In the genomic region with DNA sequence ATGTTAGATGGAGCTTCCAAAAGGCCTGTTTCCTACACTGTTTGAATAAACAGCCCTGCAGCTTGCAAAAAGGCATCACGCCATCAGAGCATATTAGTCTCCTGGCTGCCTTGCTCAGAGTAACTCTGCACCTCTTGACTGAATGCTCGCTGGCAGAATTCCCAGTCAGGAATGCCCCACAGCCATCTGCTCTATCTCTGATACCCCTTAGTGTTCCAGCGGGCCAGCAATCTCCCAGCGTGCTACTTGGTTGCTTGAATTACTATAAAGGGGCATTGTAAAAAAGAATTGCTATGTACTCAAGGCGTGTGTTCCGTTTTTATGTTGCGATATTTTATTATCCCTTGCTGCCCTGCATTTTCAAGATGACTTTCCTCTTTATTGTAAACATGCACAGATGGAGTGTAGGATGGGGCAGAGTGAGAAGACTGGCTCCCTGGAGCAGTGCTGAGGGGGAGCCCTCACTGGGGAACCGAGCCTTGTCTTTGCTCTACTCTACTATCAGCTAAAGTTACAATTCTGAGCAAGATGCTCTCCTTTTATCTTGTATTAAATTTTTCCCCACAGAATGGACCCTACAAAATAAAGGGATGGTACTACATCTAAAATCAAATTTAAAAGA, we compare ENCODE assay signal across 9 mouse cellular contexts. TPM values are rescaled to one million over a fixed set of nuclear protein-coding genes. Genes with fewer than 3 reads are reported as not detected.
DNase-seq lines count a peak whose midpoint lies in the region; ATAC-seq and TF ChIP-seq lines count a peak whose summit lies in the region.
"Had no signal": no experiment of that assay in that cellular context is flagged by ENCODE, and none has a peak within 500 bp of the region (broad histone marks: within the 10 kb centered on the region; RNA-seq: fewer than 3 reads in every experiment).

No protein-coding gene starts in this region.

- H3K9ac ChIP-seq in limb, embryonic 12.5 days (replicated peaks): no peak overlapping the region
- no peak overlapping the region for H3K9ac ChIP-seq in embryonic facial prominence, embryonic 14.5 days (ENCODE audit: low read depth, low read length)
- H3K9ac ChIP-seq in stomach, postnatal 0 days (ENCODE audit: low read length): no peak overlapping the region
- H3K9ac ChIP-seq in liver, postnatal 0 days (replicated peaks): no peak overlapping the region
- no peak overlapping the region for H3K9ac ChIP-seq in kidney, embryonic 16.5 days (replicated peaks; ENCODE audit: low read length)

- TF ChIP-seq EP300 in stomach, postnatal 0 days (optimal IDR thresholded peaks at IDR 0.05): no peak
- TF ChIP-seq EP300 in liver, postnatal 0 days (IDR thresholded peaks at IDR 0.05; ENCODE audit: low read depth): no peak

- DNase-seq in limb, embryonic 10.5 days (ENCODE audit: low spot score): no peak
- peak; percentile 92 for DNase-seq in embryonic facial prominence, embryonic 14.5 days (ENCODE audit: low spot score)
- peak; percentile 78 to 83 for DNase-seq in heart, postnatal 10 days
- DNase-seq in left cerebral cortex, postnatal 25 days (ENCODE audit: low spot score in 2 of 2): peak; percentile 61 to 62
- peak; percentile 25 for DNase-seq in stomach, postnatal 0 days (ENCODE audit: low spot score)
- DNase-seq in liver, postnatal 0 days: no peak

- H3K27me3 ChIP-seq in limb, embryonic 12.5 days: no peaks in the 10 kb centered on the region; the same call in 1 of the 2 replicates
- H3K27me3 ChIP-seq in limb, embryonic 10.5 days (ENCODE audit: low read depth, poor library complexity, severe bottlenecking): no peaks in the 10 kb centered on the region
- H3K27me3 ChIP-seq in embryonic facial prominence, embryonic 14.5 days (replicated peaks; ENCODE audit: control insufficient read depth, insufficient read depth, low read length): no peaks in the 10 kb centered on the region
- H3K27me3 ChIP-seq in stomach, postnatal 0 days (ENCODE audit: control insufficient read depth, insufficient read depth, low read length): no peaks in the 10 kb centered on the region
- no peaks in the 10 kb centered on the region for H3K27me3 ChIP-seq in liver, postnatal 0 days (ENCODE audit: insufficient read depth, low read length)
- no peaks in the 10 kb centered on the region for H3K27me3 ChIP-seq in kidney, embryonic 16.5 days (ENCODE audit: insufficient read depth, low read length)

- intact Hi-C loops in heart, postnatal 10 days (cut with DNase I): no loop called here
- intact Hi-C loops in left cerebral cortex, postnatal 25 days (cut with DNase I): no loop called here

- 0 out of 2 replicates have a peak overlapping the region, but pooled peaks have one; percentile 45 for H3K27ac ChIP-seq in limb, embryonic 12.5 days
- no peak overlapping the region for H3K27ac ChIP-seq in limb, embryonic 10.5 days
- peak overlapping the region; percentile 39; the same call in 1 of the 2 replicates for H3K27ac ChIP-seq in embryonic facial prominence, embryonic 14.5 days (replicated peaks; ENCODE audit: low read depth, low read length)
- no peak overlapping the region for H3K27ac ChIP-seq in stomach, postnatal 0 days (replicated peaks)
- no peak overlapping the region for H3K27ac ChIP-seq in liver, postnatal 0 days (ENCODE audit: low read depth)
- H3K27ac ChIP-seq in kidney, embryonic 16.5 days (ENCODE audit: low read length): no peak overlapping the region

- no peak overlapping the region for H3K4me2 ChIP-seq in limb, embryonic 12.5 days
- peak overlapping the region; percentile 7; the same call in 1 of the 2 replicates for H3K4me2 ChIP-seq in embryonic facial prominence, embryonic 14.5 days (ENCODE audit: low read depth, low read length)
- H3K4me2 ChIP-seq in stomach, postnatal 0 days (replicated peaks; ENCODE audit: low read depth): no peak overlapping the region
- no peak overlapping the region for H3K4me2 ChIP-seq in liver, postnatal 0 days (ENCODE audit: low read depth, low read length)
- no peak overlapping the region for H3K4me2 ChIP-seq in kidney, embryonic 16.5 days (replicated peaks; ENCODE audit: low read depth, low read length)

- no peaks in the 10 kb centered on the region for H3K36me3 ChIP-seq in limb, embryonic 12.5 days
- H3K36me3 ChIP-seq in limb, embryonic 10.5 days: no peaks in the 10 kb centered on the region
- no peaks in the 10 kb centered on the region for H3K36me3 ChIP-seq in embryonic facial prominence, embryonic 14.5 days (ENCODE audit: control insufficient read depth, insufficient read depth, low read length)
- H3K36me3 ChIP-seq in stomach, postnatal 0 days (ENCODE audit: control insufficient read depth, insufficient read depth, low read length): no peaks in the 10 kb centered on the region
- no peaks in the 10 kb centered on the region for H3K36me3 ChIP-seq in liver, postnatal 0 days (replicated peaks; ENCODE audit: insufficient read depth, low read length)
- no peaks in the 10 kb centered on the region for H3K36me3 ChIP-seq in kidney, embryonic 16.5 days (ENCODE audit: insufficient read depth, low read length)

- H3K4me3 ChIP-seq in limb, embryonic 12.5 days (replicated peaks): no peak overlapping the region
- no peak overlapping the region for H3K4me3 ChIP-seq in limb, embryonic 10.5 days
- H3K4me3 ChIP-seq in embryonic facial prominence, embryonic 14.5 days (ENCODE audit: low read depth, low read length): no peak overlapping the region
- H3K4me3 ChIP-seq in stomach, postnatal 0 days (ENCODE audit: low read depth, low read length): no peak overlapping the region
- no peak overlapping the region for H3K4me3 ChIP-seq in liver, postnatal 0 days (ENCODE audit: low read depth, low read length)
- H3K4me3 ChIP-seq in kidney, embryonic 16.5 days (ENCODE audit: low read length): no peak overlapping the region

- H3K4me1 ChIP-seq in limb, embryonic 12.5 days (replicated peaks): peaks cover 15% of the 10 kb centered on the region
- no peaks in the 10 kb centered on the region for H3K4me1 ChIP-seq in limb, embryonic 10.5 days
- H3K4me1 ChIP-seq in embryonic facial prominence, embryonic 14.5 days (ENCODE audit: control insufficient read depth, insufficient read depth, low read length): peaks cover 6% of the 10 kb centered on the region; the same call in 1 of the 2 replicates
- no peaks in the 10 kb centered on the region for H3K4me1 ChIP-seq in stomach, postnatal 0 days (replicated peaks; ENCODE audit: control insufficient read depth, insufficient read depth)
- H3K4me1 ChIP-seq in liver, postnatal 0 days (ENCODE audit: insufficient read depth): no peaks in the 10 kb centered on the region
- H3K4me1 ChIP-seq in kidney, embryonic 16.5 days (ENCODE audit: insufficient read depth, low read length): no peaks in the 10 kb centered on the region

- no peaks in the 10 kb centered on the region for H3K9me3 ChIP-seq in limb, embryonic 12.5 days
- no peaks in the 10 kb centered on the region for H3K9me3 ChIP-seq in limb, embryonic 10.5 days (replicated peaks)
- H3K9me3 ChIP-seq in embryonic facial prominence, embryonic 14.5 days (ENCODE audit: control insufficient read depth, low read length): no peaks in the 10 kb centered on the region
- no peaks in the 10 kb centered on the region for H3K9me3 ChIP-seq in stomach, postnatal 0 days (ENCODE audit: control insufficient read depth, low read length)
- H3K9me3 ChIP-seq in liver, postnatal 0 days (ENCODE audit: low read length): no peaks in the 10 kb centered on the region
- H3K9me3 ChIP-seq in kidney, embryonic 16.5 days (ENCODE audit: low read length): no peaks in the 10 kb centered on the region

- ATAC-seq in limb, embryonic 12.5 days (ENCODE audit: insufficient number of reproducible peaks, insufficient read depth, low FRiP score, low TSS enrichment, low read depth): peak; percentile 80; the same call in 1 of the 2 replicates
- peak; percentile 94 for ATAC-seq in embryonic facial prominence, embryonic 14.5 days (ENCODE audit: low read depth)
- no peak; the same call in 1 of the 2 replicates for ATAC-seq in stomach, postnatal 0 days (ENCODE audit: low FRiP score, low TSS enrichment)
- no peak for ATAC-seq in liver, postnatal 0 days
- no peak for ATAC-seq in kidney, embryonic 16.5 days (ENCODE audit: low FRiP score, low TSS enrichment)

- 54% methylated on average over 8 of the region's 8 CpGs for WGBS in limb, embryonic 12.5 days
- WGBS in limb, embryonic 10.5 days: 91% methylated on average over 8 of the region's 8 CpGs
- 44% methylated on average over 8 of the region's 8 CpGs for WGBS in embryonic facial prominence, embryonic 14.5 days
- WGBS in stomach, postnatal 0 days: 32% methylated on average over 8 of the region's 8 CpGs
- WGBS in liver, postnatal 0 days (ENCODE audit: insufficient replicate concordance): 75% methylated on average over 8 of the region's 8 CpGs
- 66% methylated on average over 8 of the region's 8 CpGs for WGBS in kidney, embryonic 16.5 days

- TF ChIP-seq CTCF in stomach, postnatal 0 days (IDR thresholded peaks at IDR 0.05; ENCODE audit: low read depth): no peak
- TF ChIP-seq CTCF in liver, postnatal 0 days (IDR thresholded peaks at IDR 0.05; ENCODE audit: low read depth): no peak

RNA-seq across cellular contexts. Expression of gene Sv2c, which starts 43.3 kb away (rescaled TPM):
- 1.5 and 1.7 TPM in 2 replicates for polyA plus RNA-seq in limb, embryonic 12.5 days (2016; fragmentation: Nextera tagmentation; extraction: Ambion mirVana)
- polyA plus RNA-seq in limb, embryonic 10.5 days (2016; fragmentation: Nextera tagmentation; extraction: Ambion mirVana): 0.75 and 0.77 TPM in 2 replicates
- 3.6 and 5.6 TPM in 2 replicates for polyA plus RNA-seq in embryonic facial prominence, embryonic 14.5 days (2014; fragmentation: Nextera tagmentation; extraction: Ambion mirVana)
- under 1 TPM; 0.17 to 0.20 TPM for total RNA-seq in heart, postnatal 10 days (2021)
- total RNA-seq in left cerebral cortex, postnatal 25 days (2021): 10 to 100 TPM; 21.6 to 39.8 TPM
- polyA plus RNA-seq in stomach, postnatal 0 days (2015; fragmentation: Nextera tagmentation; extraction: Ambion mirVana): 1.6 TPM in 2 replicates
- polyA plus RNA-seq in liver, postnatal 0 days (2015; fragmentation: Nextera tagmentation; extraction: Ambion mirVana): 0.29 and 0.60 TPM in 2 replicates
- 0.74 and 0.86 TPM in 2 replicates for polyA plus RNA-seq in kidney, embryonic 16.5 days (2015; fragmentation: Nextera tagmentation; extraction: Ambion mirVana)
- total RNA-seq: MEL had no signal

Comparison
In these comparisons a context has a peak if more than half of its experiments do, and no peak if none do; other contexts are left out.
1. H3K27ac ChIP-seq: peak in limb, embryonic 12.5 days (single experiment) and embryonic facial prominence, embryonic 14.5 days (single experiment); none in limb, embryonic 10.5 days (single experiment), stomach, postnatal 0 days (single experiment), liver, postnatal 0 days (single experiment) and kidney, embryonic 16.5 days (single experiment).
2. ATAC-seq: peak in limb, embryonic 12.5 days (single experiment) and embryonic facial prominence, embryonic 14.5 days (single experiment); none in stomach, postnatal 0 days (single experiment), liver, postnatal 0 days (single experiment) and kidney, embryonic 16.5 days (single experiment).
3. DNase-seq: peak in embryonic facial prominence, embryonic 14.5 days (single experiment), heart, postnatal 10 days (2 of 2), left cerebral cortex, postnatal 25 days (2 of 2) and stomach, postnatal 0 days (single experiment); none in limb, embryonic 10.5 days (single experiment) and liver, postnatal 0 days (single experiment).